Mouse (Mus musculus) ES-E14 (cell line): Measurements from ENCODE around the gene P2rx1. TPM values are rescaled to one million over a fixed set of nuclear protein-coding genes. Genes with fewer than 3 reads are reported as not detected.

Source experiments
- DNase-seq: peaks from one replicate; pipeline ENCODE4 v3.0.0-alpha.2; 2013; ENCODE audit warnings: low read depth, low spot score
- H3K27ac ChIP-seq: 2 replicates; pipeline ENCODE4 v1.5.1; 2012; ENCODE audit warnings: low read depth, mild to moderate bottlenecking, low read length, moderate library complexity, mixed read lengths; ENCODE audit not compliant: poor library complexity, insufficient read depth, severe bottlenecking
- H3K36me3 ChIP-seq: 2 replicates; pipeline ENCODE4 v1.6.1; 2012; ENCODE audit warnings: mild to moderate bottlenecking, low read length, moderate library complexity, mixed read lengths; ENCODE audit not compliant: control insufficient read depth, poor library complexity, insufficient read depth, severe bottlenecking
- H3K4me1 ChIP-seq, 2 experiments: fragments of 150-350 bp in 1 of 2; sonication (generic) in 1 of 2; 2 replicates each; pipeline ENCODE4 v1.6.1; 2012; ENCODE audit warnings: low read length in 2 of 2, mild to moderate bottlenecking in 1 of 2, mixed read lengths in 1 of 2; ENCODE audit not compliant: control insufficient read depth in 2 of 2, insufficient read depth in 2 of 2, poor library complexity in 1 of 2
- H3K4me3 ChIP-seq, 2 experiments: fragments of 150-350 bp in 1 of 2; sonication (generic) in 1 of 2; 2 replicates each; pipeline ENCODE4 v1.5.1; 2012; ENCODE audit warnings: low read length in 2 of 2, low read depth in 1 of 2, mild to moderate bottlenecking in 1 of 2, mixed read lengths in 1 of 2; ENCODE audit not compliant: insufficient read depth in 1 of 2, poor library complexity in 1 of 2, severe bottlenecking in 1 of 2
- H3K9ac ChIP-seq: 2 replicates; pipeline ENCODE4 v1.6.1; 2012; ENCODE audit warnings: low read depth, mild to moderate bottlenecking, low read length, mixed read lengths; ENCODE audit not compliant: poor library complexity, insufficient read depth, severe bottlenecking
- H3K9me3 ChIP-seq: fragments of 150-350 bp; sonication (generic); 2 replicates; pipeline ENCODE4 v1.6.1; 2012; ENCODE audit warnings: low read depth, mild to moderate bottlenecking, low read length; ENCODE audit not compliant: control insufficient read depth, insufficient read depth
- CHD2 ChIP-seq: IDR thresholded peaks from 2 replicates; pipeline ENCODE4 v1.6.1; 2014; ENCODE audit warnings: mild to moderate bottlenecking, low read depth, low read length, inconsistent platforms
- HCFC1 ChIP-seq: IDR thresholded peaks from 2 replicates; pipeline ENCODE4 v1.6.1; 2012; ENCODE audit warnings: low read length, inconsistent platforms, borderline replicate concordance; ENCODE audit not compliant: insufficient read depth
- MAFK ChIP-seq: IDR thresholded peaks from 2 replicates; pipeline ENCODE4 v1.6.1; 2014; ENCODE audit warnings: mild to moderate bottlenecking, low read depth, low read length, inconsistent platforms; ENCODE audit not compliant: insufficient read depth
- ZC3H11A ChIP-seq: IDR thresholded peaks from 2 replicates; pipeline ENCODE4 v1.6.1; 2012; ENCODE audit warnings: low read depth, mild to moderate bottlenecking, inconsistent platforms, low read length, borderline replicate concordance
- ZNF384 ChIP-seq: IDR thresholded peaks from 2 replicates; pipeline ENCODE4 v1.6.1; 2012; ENCODE audit warnings: low read depth, low read length, inconsistent platforms
- in situ Hi-C, 2 experiments: fragments of 600-800 bp; cut with MboI; formaldehyde crosslinking; loops; one replicate each; pipeline ENCODE4 v1.15.1; 2025; ENCODE audit warnings: low sequenced_read_pairs in 2 of 2, inconsistent platforms in 1 of 2; ENCODE audit not compliant: unreplicated experiment in 2 of 2
- total RNA-seq: library from RNA; depleted of rRNA; stranded (reverse); fragments of 300-350 nt; gene quantifications from 2 replicates; pipeline ENCODE4 v1.2.3, GENCODE M21; 2012

P2rx1 gene
- total RNA-seq, 1 experiment = 0.36 TPM

DNA sequence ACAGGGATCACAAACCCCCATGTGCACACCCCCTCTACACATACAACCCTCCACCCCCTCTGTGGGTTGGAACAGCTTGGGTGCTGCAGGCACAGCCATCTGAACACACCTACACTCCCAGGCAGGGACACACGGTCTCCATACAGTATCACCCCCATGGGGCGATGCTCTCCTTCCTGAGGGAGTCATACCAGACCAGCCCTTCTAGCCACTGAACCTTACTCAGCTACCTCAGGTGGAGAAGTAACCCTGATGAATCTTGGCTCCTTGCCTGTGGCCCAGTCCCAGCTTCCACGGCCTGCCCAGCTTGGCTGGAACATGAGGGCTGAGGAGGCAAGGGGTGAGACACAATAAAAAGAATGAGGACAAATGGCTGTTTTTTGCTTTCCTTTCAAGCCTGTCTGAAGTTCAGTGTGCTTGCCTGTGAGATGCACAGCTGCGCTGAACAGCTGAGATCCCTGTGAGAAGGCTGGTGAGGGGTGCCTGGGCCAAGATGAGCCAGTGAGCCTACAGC, 16.0 kb downstream of the P2rx1 start:
- in situ Hi-C loops = no loop called here
- H3K27ac ChIP-seq = no peak overlapping the region
- no peak for DNase-seq
- peaks cover 0 to 4% of the 10 kb centered on the region in 2 experiments; a peak in 1 of 4 replicates for H3K4me1 ChIP-seq
- TF ChIP-seq ZC3H11A (no peak), MAFK (no peak), HCFC1 (no peak), ZNF384 (no peak), CHD2 (no peak)
- H3K36me3 ChIP-seq = no peaks in the 10 kb centered on the region
- no peaks in the 10 kb centered on the region for H3K9me3 ChIP-seq
- H3K4me3 ChIP-seq = no peak overlapping the region
- H3K9ac ChIP-seq = no peak overlapping the region

DNA sequence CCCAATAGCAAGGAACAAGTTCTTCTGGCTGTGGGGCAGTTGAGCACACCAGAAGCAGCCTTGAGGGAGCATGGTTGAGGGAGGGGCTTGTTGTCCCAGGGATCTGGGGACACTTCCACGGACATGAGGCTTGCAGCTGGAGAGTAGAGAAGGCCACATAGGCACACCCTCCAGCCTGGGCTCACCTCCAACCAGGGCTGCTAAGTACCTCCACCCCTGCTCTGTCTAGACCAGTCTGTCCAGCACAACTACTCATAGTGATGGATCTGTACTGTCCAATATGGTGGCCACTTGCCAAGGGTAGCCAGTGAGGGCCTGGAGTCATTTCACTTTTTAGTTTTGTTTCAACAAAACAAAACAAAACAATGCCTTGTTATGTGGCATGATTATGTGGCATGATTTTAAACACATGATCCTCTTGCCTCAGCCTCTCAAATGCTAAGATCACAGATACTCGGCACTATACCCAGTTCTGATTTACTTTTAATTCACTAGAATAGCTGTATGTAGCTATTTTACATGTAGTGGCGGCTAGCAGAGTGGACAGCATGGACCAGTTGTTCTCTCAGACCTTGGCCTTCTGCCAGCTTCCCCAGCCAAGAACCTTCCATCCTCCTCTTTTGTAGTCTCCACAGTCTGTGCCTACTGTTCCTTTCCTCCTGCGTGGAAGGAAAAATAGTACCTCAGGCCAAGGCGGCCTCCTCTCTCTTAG, 16.6 kb downstream of the P2rx1 start:
- no peak for DNase-seq
- no peak for TF ChIP-seq HCFC1
- no peak for TF ChIP-seq ZNF384
- TF ChIP-seq CHD2 = no peak
- no peak for TF ChIP-seq ZC3H11A
- no peak for TF ChIP-seq MAFK
- in situ Hi-C loops = no loop called here
- H3K4me1 ChIP-seq = peaks cover 0 to 4% of the 10 kb centered on the region in 2 experiments; a peak in 1 of 4 replicates
- H3K9me3 ChIP-seq = no peaks in the 10 kb centered on the region
- H3K9ac ChIP-seq = no peak overlapping the region
- H3K4me3 ChIP-seq = no peak overlapping the region
- H3K36me3 ChIP-seq = no peaks in the 10 kb centered on the region
- no peak overlapping the region for H3K27ac ChIP-seq

DNA sequence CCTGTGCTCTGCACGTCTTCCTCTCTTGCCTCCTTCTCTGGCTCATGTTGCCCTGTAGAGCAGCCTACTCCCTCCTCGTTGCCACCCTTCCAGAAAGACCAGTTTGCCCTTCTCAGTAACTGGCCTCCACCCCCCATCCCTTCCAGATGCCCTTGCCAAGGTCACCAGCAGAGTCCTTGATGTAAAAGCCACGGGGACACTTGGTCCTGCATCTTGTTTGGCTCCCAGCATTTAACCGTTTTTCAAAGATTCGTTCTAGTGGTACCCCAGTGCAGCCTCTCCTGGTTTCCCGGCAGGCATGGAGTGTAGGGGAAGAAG, 17.2 kb downstream of the P2rx1 start:
- Histone ChIP-seq H3K9ac (no peak overlapping the region), H3K36me3 (no peaks in the 10 kb centered on the region), H3K4me1 (peaks cover 0 to 4% of the 10 kb centered on the region in 2 experiments; a peak in 1 of 4 replicates), H3K27ac (no peak overlapping the region), H3K4me3 (no peak overlapping the region), H3K9me3 (no peaks in the 10 kb centered on the region)
- in situ Hi-C loops = no loop called here
- DNase-seq = no peak
- no peak for TF ChIP-seq MAFK
- no peak for TF ChIP-seq CHD2
- no peak for TF ChIP-seq ZC3H11A
- no peak for TF ChIP-seq ZNF384
- no peak for TF ChIP-seq HCFC1

DNA sequence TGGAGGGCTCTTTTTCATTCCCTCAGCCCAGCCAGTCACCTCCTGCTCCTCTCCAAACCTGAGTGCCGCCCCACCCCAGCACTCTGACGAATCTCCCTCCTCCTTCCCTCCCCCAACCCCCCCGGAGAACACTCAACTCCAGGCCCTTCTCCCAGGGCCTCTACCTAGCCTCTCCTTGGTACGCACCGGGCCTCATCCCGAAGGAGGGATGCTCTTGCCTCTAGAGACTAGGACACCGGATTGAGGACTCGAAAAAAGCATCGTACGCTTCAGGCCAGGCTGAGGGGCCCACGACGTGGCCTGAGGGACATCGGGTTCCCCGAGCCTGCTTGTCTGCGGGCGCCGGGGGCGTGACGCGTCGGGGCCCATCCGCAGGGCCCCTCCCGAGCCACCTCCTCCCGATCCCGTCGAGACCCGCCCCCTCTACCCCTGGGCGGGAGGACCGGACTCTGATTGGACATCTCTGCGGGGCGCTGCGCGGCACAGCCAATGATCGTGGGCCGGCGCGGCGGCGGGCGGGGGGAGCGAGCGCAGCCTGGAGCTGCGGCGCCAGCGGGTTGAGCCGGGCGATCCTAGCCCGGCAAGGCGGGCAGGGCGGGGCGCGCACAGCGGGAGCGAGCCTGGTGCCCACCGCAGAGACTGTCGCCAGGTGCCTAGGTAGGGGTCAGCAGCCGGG, 19.7 kb downstream of the P2rx1 start, which contains the start of gene Camkk1:
Camkk1 (plus strand) TSS at position 538 of the 676 bp plus-strand sequence.
- peak within 1 kb of the TSS; percentile 20 for H3K9ac ChIP-seq
- in situ Hi-C loops = no loop called here
- peak within 1 kb of the TSS; percentile 72 to 98 for H3K4me3 ChIP-seq
- no peaks in the 10 kb centered on the region for H3K9me3 ChIP-seq
- no peaks in the 10 kb centered on the region for H3K36me3 ChIP-seq
- no peak for TF ChIP-seq MAFK
- no peak for TF ChIP-seq ZNF384
- no peak for TF ChIP-seq HCFC1
- TF ChIP-seq ZC3H11A = no peak
- TF ChIP-seq CHD2 = no peak
- peak; percentile 78 for DNase-seq
- peaks cover 0 to 4% of the 10 kb centered on the region in 2 experiments; a peak in 1 of 4 replicates for H3K4me1 ChIP-seq
- no peak within 1 kb of the TSS for H3K27ac ChIP-seq
